Mouse (Mus musculus) thymus, postnatal 4 days (tissue): Measurements from ENCODE around the gene Gm17349.

Experiments
- DNase-seq: peaks from one replicate; pipeline ENCODE4 v3.0.0; 2021

The Gm17349 gene

DNA sequence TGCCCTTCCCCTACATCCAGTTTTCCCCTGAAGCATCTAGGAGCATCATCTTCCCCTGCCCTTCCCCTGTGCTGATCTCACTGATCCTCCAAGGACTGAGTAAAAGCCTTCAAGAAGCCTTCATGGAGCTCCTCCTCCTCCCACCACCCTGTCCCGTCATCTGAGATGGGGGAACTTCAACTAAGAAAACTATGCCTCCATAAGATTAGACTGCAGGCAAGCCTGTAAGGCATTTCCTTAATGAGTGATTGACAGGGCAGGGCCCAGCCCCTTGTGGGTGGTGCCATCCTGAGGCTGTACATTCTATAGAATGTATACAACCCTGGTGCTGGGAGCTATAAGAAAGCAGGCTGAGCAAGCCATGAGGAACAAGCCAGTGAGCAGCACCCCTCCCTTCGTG is 46.9 kb downstream of the Gm17349 start:
- no peak for DNase-seq

DNA sequence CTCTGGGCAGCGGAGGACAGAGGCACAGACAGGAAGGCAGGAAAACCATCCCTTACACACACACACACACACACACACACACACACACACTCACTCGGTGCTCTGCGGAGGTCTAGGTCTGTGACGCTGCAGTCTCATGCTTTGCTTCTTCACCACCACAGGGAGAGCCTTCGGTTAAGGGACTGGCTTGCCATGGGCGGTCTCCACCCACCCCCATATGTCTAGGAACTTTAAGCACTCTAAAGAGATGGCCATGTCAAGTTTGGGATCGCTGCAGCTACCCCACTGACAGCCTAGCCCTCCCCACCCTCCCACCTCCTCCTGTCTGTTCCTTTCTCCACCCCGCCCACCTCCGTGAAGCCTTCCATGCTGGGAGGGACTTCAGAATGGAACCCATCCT is 49.3 kb downstream of the Gm17349 start:
- DNase-seq, result no peak

DNA sequence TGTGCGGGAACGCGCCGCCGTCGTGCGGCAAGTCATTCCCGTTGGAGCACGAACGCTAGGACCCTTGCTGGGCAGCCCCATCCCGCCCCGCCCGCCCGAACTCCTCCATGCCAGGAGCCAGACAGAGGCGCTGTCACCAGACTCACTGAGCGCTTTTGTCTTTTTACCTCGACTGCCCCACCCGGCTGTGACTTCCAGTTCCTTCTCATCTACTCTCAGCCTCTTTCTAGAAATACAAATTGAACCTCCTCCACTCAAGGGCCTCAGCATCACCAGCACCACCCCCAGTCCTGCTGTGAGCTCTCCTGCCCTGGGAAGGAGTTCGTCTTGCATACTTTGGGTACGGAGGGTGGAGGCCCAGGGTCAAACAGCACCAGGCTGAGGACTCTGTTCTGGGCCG is 51.4 kb downstream of the Gm17349 start:
- DNase-seq, result no peak

DNA sequence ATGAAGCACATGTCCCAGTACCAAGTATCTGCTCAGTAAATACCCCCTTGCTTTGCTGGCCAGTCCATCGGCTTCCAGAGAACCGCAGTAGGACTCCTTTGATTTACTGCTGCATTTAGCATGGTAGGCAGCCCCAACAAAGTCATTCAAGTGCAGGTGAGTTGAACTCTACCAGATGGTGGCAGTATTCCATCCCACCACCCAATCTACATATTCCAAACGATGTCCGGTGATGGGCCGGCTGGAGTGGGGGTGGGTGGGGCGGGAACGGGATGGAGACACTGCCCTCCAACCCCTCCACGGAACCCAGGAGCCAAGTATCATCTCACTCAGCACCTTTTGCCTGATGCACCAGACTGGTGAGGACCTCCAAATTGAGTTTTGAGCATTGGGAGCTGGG is 52.0 kb downstream of the Gm17349 start:
- DNase-seq, result no peak
